Mouse (Mus musculus): ENCODE measurements around the gene Gm21738. TPM values are rescaled to one million over a fixed set of nuclear protein-coding genes. Genes with fewer than 3 reads are reported as not detected.
"Not testable (repeated sequence)": the region's sequence is repeated elsewhere in the genome, so short reads cannot be mapped to it uniquely, and the experiment has no call there.

Gene Gm21738
- 3.8 and 4.5 TPM in 2 replicates for polyA plus RNA-seq (2011; ENCODE audit: insufficient read depth, insufficient read length, low read depth, missing spikeins)

DNA sequence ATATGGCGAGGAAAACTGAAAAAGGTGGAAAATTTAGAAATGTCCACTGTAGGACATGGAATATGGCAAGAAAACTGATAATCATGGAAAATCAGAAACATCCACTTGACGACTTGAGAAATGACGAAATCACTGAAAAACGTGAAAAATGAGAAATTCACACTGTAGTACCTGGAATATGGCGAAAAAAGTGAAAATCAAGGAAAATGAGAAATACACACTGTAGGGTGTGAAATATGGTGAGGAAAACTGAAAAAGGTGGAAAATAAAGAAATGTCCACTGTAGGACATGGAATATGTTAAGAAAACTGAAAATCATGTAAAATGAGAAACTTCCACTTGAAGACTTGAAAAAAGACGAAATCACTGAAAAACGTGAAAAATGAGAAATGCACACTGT, at the start of gene Gm21738:
TSS of gene Gm21738 (minus strand) at position 101 of the 400 bp plus-strand sequence.
- H3K4me1 ChIP-seq (ENCODE audit: control insufficient read depth, insufficient read depth, low read length); H3K27me3 ChIP-seq (ENCODE audit: control insufficient read depth, insufficient read depth, low read length, poor library complexity, severe bottlenecking); H3K4me3 ChIP-seq (ENCODE audit: low read depth, low read length); H3K36me3 ChIP-seq (ENCODE audit: control insufficient read depth, insufficient read depth, low read length, poor library complexity, severe bottlenecking); H3K9me3 ChIP-seq (replicated peaks; ENCODE audit: control insufficient read depth, insufficient read depth, low read length, poor library complexity, severe bottlenecking); H3K27ac ChIP-seq (ENCODE audit: insufficient read depth, low read length); H3K9ac ChIP-seq (ENCODE audit: low read depth, poor library complexity, severe bottlenecking): not testable (repeated sequence)

DNA sequence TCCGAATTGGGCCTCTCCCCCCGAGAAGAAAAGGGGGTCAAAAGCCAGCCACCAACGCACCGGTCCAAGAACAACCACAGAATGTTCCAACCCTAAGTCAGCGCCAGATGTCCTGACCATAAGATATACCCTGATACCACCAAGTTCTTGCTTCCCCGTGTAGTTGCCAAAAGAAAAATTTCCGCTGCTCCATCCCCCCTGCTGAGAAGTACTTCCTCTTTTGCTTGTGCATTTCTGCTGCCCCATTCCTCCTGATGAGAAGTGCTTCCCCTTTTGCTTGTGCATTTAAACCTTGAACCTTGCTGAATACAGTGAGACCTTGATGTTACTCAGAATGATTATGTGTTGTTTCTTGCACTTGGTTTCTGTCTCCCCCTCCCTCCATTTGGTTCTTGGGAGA, 35.0 kb downstream of the Gm21738 start:
- not testable (repeated sequence) for H3K4me1 ChIP-seq (ENCODE audit: control insufficient read depth, insufficient read depth, low read length); H3K9me3 ChIP-seq (replicated peaks; ENCODE audit: control insufficient read depth, insufficient read depth, low read length, poor library complexity, severe bottlenecking); H3K9ac ChIP-seq (ENCODE audit: low read depth, poor library complexity, severe bottlenecking); H3K4me3 ChIP-seq (ENCODE audit: low read depth, low read length); H3K36me3 ChIP-seq (ENCODE audit: control insufficient read depth, insufficient read depth, low read length, poor library complexity, severe bottlenecking); H3K27ac ChIP-seq (ENCODE audit: insufficient read depth, low read length); H3K27me3 ChIP-seq (ENCODE audit: control insufficient read depth, insufficient read depth, low read length, poor library complexity, severe bottlenecking)

Other genes starting within 250 kb of the Gm21738 start
- gene Gm2244, start 131.0 kb upstream of the Gm21738 start, polyA plus RNA-seq (2011; ENCODE audit: insufficient read depth, insufficient read length, low read depth, missing spikeins) = not detected in 2 replicates
- 1.9 and 2.0 TPM in 2 replicates for gene Gm2237, start 166.2 kb upstream of the Gm21738 start, polyA plus RNA-seq (2011; ENCODE audit: insufficient read depth, insufficient read length, low read depth, missing spikeins)
- not detected in 2 replicates for gene Gm5458, start 183.7 kb upstream of the Gm21738 start, polyA plus RNA-seq (2011; ENCODE audit: insufficient read depth, insufficient read length, low read depth, missing spikeins)

All from ES-Bruce4 (cell line).